Comparison of ENCODE assay signal across 8 mouse cellular contexts in the genomic region with DNA sequence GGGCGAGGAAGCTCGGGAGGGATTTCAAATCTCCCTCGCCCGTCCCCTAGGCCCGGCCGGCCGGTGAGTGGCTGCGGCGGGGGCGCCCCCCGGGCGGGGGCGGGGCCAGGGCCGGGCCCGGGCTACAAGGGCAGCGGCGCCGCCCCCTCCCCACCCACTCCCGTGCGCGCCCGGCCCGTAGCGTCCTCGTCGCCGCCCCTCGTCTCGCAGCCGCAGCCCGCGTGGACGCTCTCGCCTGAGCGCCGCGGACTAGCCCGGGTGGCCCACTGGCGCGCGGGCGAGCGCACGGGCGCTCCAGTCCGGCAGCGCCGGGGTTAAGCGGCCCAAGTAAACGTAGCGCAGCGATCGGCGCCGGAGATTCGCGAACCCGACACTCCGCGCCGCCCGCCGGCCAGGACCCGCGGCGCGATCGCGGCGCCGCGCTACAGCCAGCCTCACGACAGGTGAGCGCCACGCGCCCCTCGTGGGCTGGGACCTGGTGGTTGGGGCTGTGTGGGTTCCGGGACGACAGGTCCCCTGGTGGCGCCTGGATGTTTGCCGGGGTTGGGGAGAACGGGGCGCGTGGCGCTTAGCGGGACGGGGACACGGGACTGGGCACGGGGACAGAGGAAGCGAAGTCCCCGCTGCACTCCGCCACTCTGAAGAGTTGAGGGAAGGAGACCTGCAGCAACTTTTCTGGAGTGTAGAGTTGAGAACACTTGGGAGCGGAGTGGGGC. TPM values are rescaled to one million over a fixed set of nuclear protein-coding genes. Genes with fewer than 3 reads are reported as not detected.
DNase-seq lines count a peak whose midpoint lies in the region; ATAC-seq and TF ChIP-seq lines count a peak whose summit lies in the region.

A gene (plus strand): TSS at position 153 of the 716 bp plus-strand sequence.

- TF ChIP-seq CTCF in liver, embryonic 14.5 days (IDR thresholded peaks at IDR 0.05; ENCODE audit: low read depth), result no peak

- peak within 1 kb of the TSS; percentile 82 for H3K4me3 ChIP-seq in embryonic facial prominence, embryonic 13.5 days
- peak within 1 kb of the TSS; percentile 86 for H3K4me3 ChIP-seq in heart, embryonic 11.5 days (ENCODE audit: low read depth, low read length)
- peak within 1 kb of the TSS; percentile 65 to 66 for H3K4me3 ChIP-seq in liver, embryonic 14.5 days (ENCODE audit: insufficient read depth in 1 of 2, low read depth in 2 of 2, low read length in 2 of 2)
- H3K4me3 ChIP-seq in stomach, embryonic 15.5 days (replicated peaks), result peak within 1 kb of the TSS; percentile 80

- H3K9me3 ChIP-seq in embryonic facial prominence, embryonic 13.5 days, result no peaks in the 10 kb centered on the region
- no peaks in the 10 kb centered on the region for H3K9me3 ChIP-seq in heart, embryonic 11.5 days (replicated peaks; ENCODE audit: control insufficient read depth, low read length)
- H3K9me3 ChIP-seq in liver, embryonic 14.5 days (ENCODE audit: control insufficient read depth, low read length), result no peaks in the 10 kb centered on the region
- H3K9me3 ChIP-seq in stomach, embryonic 15.5 days, result no peaks in the 10 kb centered on the region

- ATAC-seq in embryonic facial prominence, embryonic 13.5 days (ENCODE audit: insufficient number of reproducible peaks, insufficient read depth, low FRiP score, low TSS enrichment, low read depth), result peak; percentile 76
- ATAC-seq in heart, embryonic 11.5 days (replicated peaks; ENCODE audit: insufficient number of reproducible peaks, low FRiP score, low TSS enrichment), result peak; percentile 78
- peak; percentile 75 for ATAC-seq in liver, embryonic 14.5 days (ENCODE audit: insufficient read depth)
- peak; percentile 79 for ATAC-seq in stomach, embryonic 15.5 days (ENCODE audit: insufficient read depth, low FRiP score, low read depth)

- H3K36me3 ChIP-seq in embryonic facial prominence, embryonic 13.5 days, result no peaks in the 10 kb centered on the region
- H3K36me3 ChIP-seq in heart, embryonic 11.5 days (ENCODE audit: control insufficient read depth, insufficient read depth, low read length), result no peaks in the 10 kb centered on the region
- no peaks in the 10 kb centered on the region for H3K36me3 ChIP-seq in liver, embryonic 14.5 days (replicated peaks; ENCODE audit: control insufficient read depth, insufficient read depth, low read depth)
- H3K36me3 ChIP-seq in stomach, embryonic 15.5 days, result no peaks in the 10 kb centered on the region

- TF ChIP-seq EP300 in liver, embryonic 14.5 days (IDR thresholded peaks at IDR 0.05; ENCODE audit: low read depth), result no peak

- peak within 1 kb of the TSS; percentile 94 for H3K4me2 ChIP-seq in embryonic facial prominence, embryonic 13.5 days
- H3K4me2 ChIP-seq in heart, embryonic 11.5 days, result peak within 1 kb of the TSS; percentile 98
- H3K4me2 ChIP-seq in liver, embryonic 14.5 days (ENCODE audit: low read depth), result peak within 1 kb of the TSS; percentile 72
- H3K4me2 ChIP-seq in stomach, embryonic 15.5 days, result peak within 1 kb of the TSS; percentile 96

- peak within 1 kb of the TSS; percentile 82 for H3K9ac ChIP-seq in embryonic facial prominence, embryonic 13.5 days
- peak within 1 kb of the TSS; percentile 81 for H3K9ac ChIP-seq in heart, embryonic 11.5 days (ENCODE audit: low read depth, low read length)
- H3K9ac ChIP-seq in liver, embryonic 14.5 days (replicated peaks), result peak within 1 kb of the TSS; percentile 57
- H3K9ac ChIP-seq in stomach, embryonic 15.5 days, result peak within 1 kb of the TSS; percentile 60

- H3K4me1 ChIP-seq in embryonic facial prominence, embryonic 13.5 days, result peaks cover 21% of the 10 kb centered on the region
- peaks cover 17% of the 10 kb centered on the region for H3K4me1 ChIP-seq in heart, embryonic 11.5 days (ENCODE audit: control insufficient read depth, insufficient read depth, low read length)
- peaks cover 3 to 5% of the 10 kb centered on the region in 2 experiments; a peak in 2 of 4 replicates for H3K4me1 ChIP-seq in liver, embryonic 14.5 days (replicated peaks; ENCODE audit: control insufficient read depth in 2 of 2, insufficient read depth in 2 of 2, low read length in 1 of 2)
- peaks cover 14% of the 10 kb centered on the region for H3K4me1 ChIP-seq in stomach, embryonic 15.5 days

- peaks cover 3% of the 10 kb centered on the region; the same call in 1 of the 2 replicates for H3K27me3 ChIP-seq in embryonic facial prominence, embryonic 13.5 days
- H3K27me3 ChIP-seq in heart, embryonic 11.5 days (ENCODE audit: control insufficient read depth, insufficient read depth, low read length), result 0 out of 2 replicates have a peak, but pooled peaks cover 4% of the 10 kb centered on the region
- H3K27me3 ChIP-seq in liver, embryonic 14.5 days (ENCODE audit: control insufficient read depth, insufficient read depth, low read length), result no peaks in the 10 kb centered on the region; the same call in 1 of the 2 replicates
- H3K27me3 ChIP-seq in stomach, embryonic 15.5 days (replicated peaks), result no peaks in the 10 kb centered on the region

- peak within 1 kb of the TSS; percentile 51; the same call in 1 of the 2 replicates for H3K27ac ChIP-seq in embryonic facial prominence, embryonic 13.5 days
- H3K27ac ChIP-seq in heart, embryonic 11.5 days (ENCODE audit: low read depth, low read length), result 0 out of 2 replicates have a peak within 1 kb of the TSS, but pooled peaks have one; percentile 29
- no peak within 1 kb of the TSS for H3K27ac ChIP-seq in liver, embryonic 14.5 days
- 0 out of 2 replicates have a peak within 1 kb of the TSS, but pooled peaks have one; percentile 45 for H3K27ac ChIP-seq in stomach, embryonic 15.5 days

- WGBS in embryonic facial prominence, embryonic 13.5 days, result under 1% methylated on average over 81 of the region's 93 CpGs
- WGBS in heart, embryonic 11.5 days (ENCODE audit: insufficient replicate concordance), result under 1% methylated on average over 69 of the region's 93 CpGs
- WGBS in liver, embryonic 14.5 days (ENCODE audit: insufficient replicate concordance), result under 1% methylated on average over 70 of the region's 93 CpGs
- WGBS in stomach, embryonic 15.5 days, result under 1% methylated on average over 64 of the region's 93 CpGs

- peak; percentile 72 for DNase-seq in CD4-positive, CD25-positive, alpha-beta regulatory T cell, adult 2 months (ENCODE audit: low read depth, low spot score)
- peak; percentile 68 to 83 for DNase-seq in adrenal gland, postnatal 36 days
- peak; percentile 47 for DNase-seq in kidney, adult 9 months
- DNase-seq in liver, embryonic 14.5 days (ENCODE audit: low read depth in 3 of 3, low spot score in 3 of 3), result peak in 1 of 3 experiments; percentile 3
- peak; percentile 72 for DNase-seq in naive thymus-derived CD4-positive, alpha-beta T cell, adult 2 months (ENCODE audit: low read depth)

RNA-seq across cellular contexts. Expression of the gene that starts here (rescaled TPM):
- 1 to 10 TPM; 2.3 TPM for total RNA-seq in adrenal gland, postnatal 36 days (2021)
- polyA plus RNA-seq in embryonic facial prominence, embryonic 13.5 days (2015; fragmentation: Nextera tagmentation; extraction: Ambion mirVana), result 10.2 and 10.7 TPM in 2 replicates
- 7.3 and 8.4 TPM in 2 replicates for polyA plus RNA-seq in heart, embryonic 11.5 days (2014; fragmentation: Nextera tagmentation; extraction: Ambion mirVana)
- polyA plus RNA-seq in liver, embryonic 14.5 days (2012; rRNA removed), result 2.2 and 2.8 TPM in 2 replicates
- 4.1 and 4.3 TPM in 2 replicates for polyA plus RNA-seq in liver, embryonic 14.5 days (2014; fragmentation: Nextera tagmentation; extraction: Ambion mirVana)
- 8.9 and 9.7 TPM in 2 replicates for polyA plus RNA-seq in stomach, embryonic 15.5 days (2015; fragmentation: Nextera tagmentation; extraction: Ambion mirVana)
